Mouse (Mus musculus) myocyte (in vitro differentiated cells): Measurements from ENCODE around the gene E330014E10Rik. TPM values are rescaled to one million over a fixed set of nuclear protein-coding genes. Genes with fewer than 3 reads are reported as not detected.
"Not testable (repeated sequence)": the region's sequence is repeated elsewhere in the genome, so short reads cannot be mapped to it uniquely, and the experiment has no call there.

Experiments
- H3K27me3 ChIP-seq: one replicate; pipeline ENCODE4 v1.6.1; 2011; ENCODE audit not compliant: control insufficient read depth, insufficient read depth, insufficient read length
- H3K36me3 ChIP-seq: one replicate; pipeline ENCODE4 v1.6.1; 2011; ENCODE audit not compliant: control insufficient read depth, insufficient read depth
- H3K4me2 ChIP-seq: one replicate; pipeline ENCODE4 v1.6.1; 2011; ENCODE audit warnings: low read depth, control low read depth
- H3K4me3 ChIP-seq: one replicate; pipeline ENCODE4 v1.5.1; 2011; ENCODE audit warnings: mild to moderate bottlenecking, control low read depth, moderate library complexity
- H3K79me2 ChIP-seq: one replicate; pipeline ENCODE4 v1.6.1; 2011; ENCODE audit not compliant: control insufficient read depth, insufficient read depth
- H3ac ChIP-seq: one replicate; pipeline ENCODE4 v1.6.1; 2011; ENCODE audit not compliant: control insufficient read depth, insufficient read length
- CEBPB ChIP-seq: IDR thresholded peaks from 2 replicates; pipeline ENCODE4 v1.6.1; 2011; ENCODE audit warnings: mild to moderate bottlenecking, moderate library complexity; ENCODE audit not compliant: poor library complexity, insufficient read depth, severe bottlenecking
- E2F4 ChIP-seq: IDR thresholded peaks from one replicate; pipeline ENCODE4 v1.6.1; 2011; ENCODE audit warnings: mild to moderate bottlenecking, control low read depth, moderate library complexity; ENCODE audit not compliant: insufficient read depth
- MAX ChIP-seq: IDR thresholded peaks from one replicate; pipeline ENCODE4 v1.6.1; 2011; ENCODE audit warnings: low read depth, mild to moderate bottlenecking, control low read depth
- MYOD1 ChIP-seq, 3 experiments: IDR thresholded peaks; one replicate each; pipeline ENCODE4 v1.6.1; 2011; ENCODE audit warnings: control low read depth in 2 of 3, low read depth in 2 of 3, mild to moderate bottlenecking in 2 of 3, moderate library complexity in 1 of 3; ENCODE audit not compliant: insufficient read length in 2 of 3, control insufficient read depth in 1 of 3
- MYOG ChIP-seq, 3 experiments: IDR thresholded peaks; one replicate each; pipeline ENCODE4 v1.6.1; 2011; ENCODE audit warnings: control low read depth in 2 of 3, low read depth in 2 of 3, mild to moderate bottlenecking in 2 of 3; ENCODE audit not compliant: insufficient read length in 2 of 3, control insufficient read depth in 1 of 3, insufficient read depth in 1 of 3
- POLR2A ChIP-seq: IDR thresholded peaks from one replicate; pipeline ENCODE4 v1.6.1; 2011; ENCODE audit warnings: low read depth, mild to moderate bottlenecking, control low read depth, moderate library complexity; ENCODE audit not compliant: insufficient read length
- POLR2AphosphoS2 ChIP-seq: IDR thresholded peaks from one replicate; pipeline ENCODE4 v1.6.1; 2011; ENCODE audit warnings: low read depth, control low read depth; ENCODE audit not compliant: insufficient read length
- REST ChIP-seq: IDR thresholded peaks from one replicate; pipeline ENCODE4 v1.6.1; 2011; ENCODE audit warnings: mild to moderate bottlenecking, control low read depth, moderate library complexity; ENCODE audit not compliant: insufficient read depth, insufficient read length
- SRF ChIP-seq: IDR thresholded peaks from one replicate; pipeline ENCODE4 v1.6.1; 2011; ENCODE audit warnings: low read depth; ENCODE audit not compliant: control insufficient read depth, insufficient read length
- TCF12 ChIP-seq: IDR thresholded peaks from one replicate; pipeline ENCODE4 v1.6.1; 2011; ENCODE audit warnings: mild to moderate bottlenecking, control low read depth; ENCODE audit not compliant: poor library complexity, insufficient read depth, severe bottlenecking
- TCF3 ChIP-seq: IDR thresholded peaks from one replicate; pipeline ENCODE4 v1.6.1; 2011; ENCODE audit warnings: low read depth, control low read depth; ENCODE audit not compliant: insufficient read length
- USF1 ChIP-seq: IDR thresholded peaks from one replicate; pipeline ENCODE4 v1.6.1; 2011; ENCODE audit warnings: low read depth, mild to moderate bottlenecking, control low read depth, moderate library complexity
- polyA plus RNA-seq: library from polyadenylated mRNA; unstranded; fragments of >200 nt; fragmentation: generic; extraction: Trizol; gene quantifications from one replicate; pipeline ENCODE4 v1.2.1, GENCODE M21; 2012; ENCODE audit warnings: missing spikeins

The E330014E10Rik gene
- polyA plus RNA-seq: not detected

- not testable (repeated sequence) for H3K36me3 ChIP-seq, H3ac ChIP-seq, H3K4me2 ChIP-seq, H3K4me3 ChIP-seq, H3K79me2 ChIP-seq, H3K27me3 ChIP-seq
These were observed at the start of gene E330014E10Rik for GRCm38 (mm10) chr5:95775690-95776089. Gene E330014E10Rik, plus strand, starts transcription at chr5:95775990.

GRCm38 (mm10) chr5:95736073-95736472 lies 39.7 kb upstream of the E330014E10Rik start, which contains the start of gene Gm7978:
Gene Gm7978, minus strand, starts transcription at chr5:95736173.
- not testable (repeated sequence) for H3K4me3 ChIP-seq

GRCm38 (mm10) chr5:95741714-95742113 lies 34.1 kb upstream of the E330014E10Rik start, which contains the start of gene Gm7982:
Gene Gm7982, plus strand, starts transcription at chr5:95742014.
- H3K27me3 ChIP-seq, H3K4me2 ChIP-seq, H3ac ChIP-seq, H3K79me2 ChIP-seq, H3K4me3 ChIP-seq, H3K36me3 ChIP-seq: not testable (repeated sequence)

More at GRCm38 (mm10) chr5:95736073-95736472, 39.7 kb upstream of the E330014E10Rik start, which contains the start of gene Gm7978:
- H3K36me3 ChIP-seq, H3K79me2 ChIP-seq, H3K27me3 ChIP-seq, H3K4me2 ChIP-seq, H3ac ChIP-seq: not testable (repeated sequence)

GRCm38 (mm10) chr5:95810841-95811240 lies 35.1 kb downstream of the E330014E10Rik start:
- H3K4me3 ChIP-seq, H3ac ChIP-seq, H3K27me3 ChIP-seq, H3K4me2 ChIP-seq, H3K79me2 ChIP-seq, H3K36me3 ChIP-seq: not testable (repeated sequence)

GRCm38 (mm10) chr5:95836580-95836979 lies 60.8 kb downstream of the E330014E10Rik start:
- H3K27me3 ChIP-seq: no peaks in the 10 kb centered on the region
- no peaks in the 10 kb centered on the region for H3K36me3 ChIP-seq
- H3ac ChIP-seq: no peak overlapping the region
- H3K79me2 ChIP-seq: no peaks in the 10 kb centered on the region
- TF ChIP-seq SRF (no peak), MYOD1 (IDR thresholded peaks at IDR 0.05; ENCODE audit: control insufficient read depth in 1 of 3, insufficient read length in 2 of 3, low read depth in 2 of 3) (no peak), POLR2A (no peak), MYOG (IDR thresholded peaks at IDR 0.05; ENCODE audit: control insufficient read depth in 1 of 3, insufficient read depth in 1 of 3, insufficient read length in 2 of 3, low read depth in 2 of 3) (no peak), USF1 (no peak), MAX (no peak), REST (no peak), E2F4 (no peak), TCF12 (no peak), CEBPB (no peak), TCF3 (no peak), POLR2AphosphoS2 (no peak)
- H3K4me2 ChIP-seq: no peak overlapping the region
- H3K4me3 ChIP-seq: no peak overlapping the region

- Histone ChIP-seq H3K36me3 (no peaks in the 10 kb centered on the region), H3K79me2 (no peaks in the 10 kb centered on the region), H3K27me3 (no peaks in the 10 kb centered on the region), H3K4me2 (no peak overlapping the region), H3ac (no peak overlapping the region), H3K4me3 (no peak overlapping the region)
- no peak for TF ChIP-seq MAX
- no peak for TF ChIP-seq MYOG (IDR thresholded peaks at IDR 0.05; ENCODE audit: control insufficient read depth in 1 of 3, insufficient read depth in 1 of 3, insufficient read length in 2 of 3, low read depth in 2 of 3)
- TF ChIP-seq USF1: no peak
- no peak for TF ChIP-seq SRF
These were observed 78.2 kb downstream of the E330014E10Rik start for GRCm38 (mm10) chr5:95854030-95854429.

Other genes with a start within 250 kb of the E330014E10Rik start
- gene Gm7971, start 181.1 kb upstream of the E330014E10Rik start, polyA plus RNA-seq: not detected
- not detected for gene Gm7978, start 39.8 kb upstream of the E330014E10Rik start, polyA plus RNA-seq
- not detected for gene Gm7982, start 34.0 kb upstream of the E330014E10Rik start, polyA plus RNA-seq
- gene Cxcl13, start 181.0 kb downstream of the E330014E10Rik start, polyA plus RNA-seq: 0.95 TPM